Mouse (Mus musculus): ENCODE measurements around the gene Grin2c. TPM values are rescaled to one million over a fixed set of nuclear protein-coding genes. Genes with fewer than 3 reads are reported as not detected.

Gene Grin2c
- total RNA-seq, 4 experiments from 2014 or later = 32.4 to 37.5 (median 36.3) TPM

DNA sequence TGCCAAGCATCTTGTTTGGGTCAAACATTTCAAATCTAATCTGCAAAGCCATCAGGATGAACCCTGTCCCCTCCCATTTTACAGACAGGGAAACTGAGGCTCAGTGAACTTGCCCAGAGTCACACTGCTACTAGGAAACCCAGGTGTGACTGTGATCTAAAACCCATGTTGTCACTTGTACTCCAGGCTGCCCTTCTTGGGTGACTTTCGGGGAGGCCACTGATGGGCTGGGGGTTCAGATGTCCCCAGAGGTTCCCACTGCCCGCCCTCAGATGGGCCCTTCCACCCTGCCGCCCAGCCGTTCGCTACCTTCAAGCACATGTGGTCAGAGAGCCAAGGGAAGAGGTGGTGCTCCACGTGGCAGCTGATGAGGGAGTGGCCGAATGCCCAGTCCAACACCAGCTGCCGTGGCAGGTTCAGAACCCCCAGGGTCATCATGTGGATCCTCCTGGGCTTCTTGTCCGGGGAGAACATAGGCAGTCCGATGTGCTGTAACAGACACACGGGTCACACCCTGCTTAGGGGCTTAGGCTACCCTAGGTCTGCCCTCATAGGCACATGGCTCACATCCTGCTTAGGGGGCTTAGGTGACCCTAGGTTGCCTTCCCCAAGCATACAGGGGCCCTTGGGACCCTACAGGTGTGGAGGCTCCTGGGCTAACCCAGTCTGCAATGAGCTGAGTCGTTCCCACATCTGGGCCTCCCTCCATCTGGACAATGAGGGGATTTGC is 17.0 kb upstream of the Grin2c start:
- DNase-seq (ENCODE audit: low spot score in 2 of 2) = no peak

DNA sequence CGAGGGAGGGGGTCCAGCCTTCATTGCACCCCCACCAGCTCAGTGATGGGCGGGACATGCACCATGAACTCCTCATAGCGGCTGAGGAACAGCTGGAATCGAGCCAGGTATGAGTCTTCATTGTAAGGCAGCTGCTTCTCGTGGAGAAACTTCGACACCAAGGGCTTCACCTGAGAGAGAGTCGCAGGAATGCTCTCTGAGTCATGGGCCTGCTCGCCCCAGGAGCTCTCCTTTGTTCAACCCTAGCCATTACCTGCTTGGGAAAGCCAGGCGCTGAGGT is 16.4 kb upstream of the Grin2c start:
- DNase-seq (ENCODE audit: low spot score in 2 of 2) = no peak

DNA sequence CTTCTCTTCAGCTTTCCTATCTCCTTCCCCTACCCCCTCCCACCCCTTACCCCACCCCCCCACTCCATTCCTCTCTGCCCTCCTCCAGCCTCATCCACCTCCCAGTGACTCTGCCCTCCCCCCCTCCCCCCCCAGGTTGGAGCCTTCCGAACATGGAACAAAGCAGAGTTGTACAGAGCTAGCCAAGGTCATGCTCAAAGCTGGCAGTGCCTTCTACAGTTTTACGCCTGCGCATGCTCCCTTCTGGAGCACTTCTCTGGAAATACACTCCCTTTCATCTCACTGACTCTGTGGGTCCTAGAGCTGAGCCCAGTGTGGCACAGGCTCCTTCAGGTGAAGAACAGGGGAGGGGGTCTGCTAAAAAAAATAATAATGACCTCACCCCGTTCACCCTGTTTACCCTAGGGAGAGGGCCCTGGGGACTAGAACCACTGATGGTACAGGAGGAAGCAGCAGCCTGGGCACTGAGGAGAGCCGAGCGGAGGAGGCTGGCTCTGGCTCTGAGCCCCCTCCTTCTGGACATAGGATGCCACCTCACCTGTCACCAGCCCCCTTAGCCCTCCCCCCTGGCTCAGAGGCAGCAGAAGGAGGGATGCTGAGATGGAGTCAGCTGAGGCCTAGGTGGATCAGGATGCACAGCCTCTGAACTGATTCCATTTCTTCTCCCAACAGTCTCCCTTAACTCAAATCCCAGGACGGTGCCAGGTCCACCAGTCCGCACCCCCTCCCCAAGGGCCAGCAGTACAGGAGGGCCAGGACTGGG is 15.9 kb upstream of the Grin2c start:
- no peak for DNase-seq (ENCODE audit: low spot score in 2 of 2)

DNA sequence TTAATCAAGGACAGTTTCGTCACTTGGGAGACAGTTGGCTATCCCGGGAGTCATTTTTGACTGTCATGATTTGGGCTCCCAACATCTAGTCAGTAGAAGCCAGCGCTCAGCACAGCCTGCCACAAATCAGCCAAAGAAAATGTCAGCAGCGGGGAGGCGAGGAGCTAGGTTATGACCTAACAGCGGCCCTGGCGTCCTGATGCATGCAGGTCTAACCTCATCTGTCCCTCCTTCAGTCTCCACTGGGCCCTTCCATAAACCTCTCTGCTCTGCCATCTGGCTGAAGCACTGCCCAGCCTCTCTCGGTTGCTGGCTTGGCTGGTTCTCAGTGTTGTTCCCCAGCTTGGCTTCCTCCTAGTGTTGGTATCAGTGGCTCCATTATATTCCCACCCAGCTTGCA is 15.3 kb upstream of the Grin2c start:
- DNase-seq (ENCODE audit: low spot score in 2 of 2) = no peak

DNA sequence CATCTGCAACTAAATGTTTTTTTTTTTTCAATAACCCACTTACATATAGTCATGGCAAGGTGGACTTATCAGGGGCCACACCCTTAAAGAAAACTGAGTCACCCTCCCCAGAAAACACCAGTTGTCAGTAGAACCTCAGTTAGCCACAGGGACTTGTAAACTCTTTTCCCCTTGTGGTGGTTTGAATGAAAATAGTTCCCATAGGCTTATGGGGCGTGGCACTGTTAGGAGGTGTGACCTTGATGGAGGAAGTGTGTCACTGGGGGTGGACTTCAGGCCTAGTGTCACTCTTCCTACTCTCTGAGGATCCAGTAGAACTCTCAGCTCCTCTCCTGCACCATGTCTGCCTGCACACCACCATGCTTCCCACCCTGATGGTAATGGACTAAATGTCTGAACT is 12.7 kb upstream of the Grin2c start:
- DNase-seq (ENCODE audit: low spot score in 2 of 2) = no peak

DNA sequence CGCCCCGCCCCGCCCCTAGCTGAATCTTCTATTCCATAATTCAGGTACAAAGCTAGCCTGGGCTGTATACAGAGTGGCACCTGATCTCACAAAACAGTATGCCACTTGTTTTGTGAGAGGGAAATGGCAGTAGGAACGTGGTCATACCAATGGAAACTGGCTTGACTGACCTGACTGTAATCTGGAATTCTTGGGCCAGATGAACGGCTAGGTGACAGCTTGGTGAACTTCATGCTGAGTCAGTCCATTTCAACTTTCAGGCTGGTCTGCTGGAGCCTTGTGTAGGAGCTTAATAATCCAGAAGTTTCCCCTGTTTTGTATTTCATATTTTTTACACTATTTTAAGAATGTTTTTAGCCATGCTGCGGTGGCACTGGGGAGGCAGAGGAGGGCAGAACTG is 11.1 kb upstream of the Grin2c start:
- no peak for DNase-seq (ENCODE audit: low spot score in 2 of 2)

DNA sequence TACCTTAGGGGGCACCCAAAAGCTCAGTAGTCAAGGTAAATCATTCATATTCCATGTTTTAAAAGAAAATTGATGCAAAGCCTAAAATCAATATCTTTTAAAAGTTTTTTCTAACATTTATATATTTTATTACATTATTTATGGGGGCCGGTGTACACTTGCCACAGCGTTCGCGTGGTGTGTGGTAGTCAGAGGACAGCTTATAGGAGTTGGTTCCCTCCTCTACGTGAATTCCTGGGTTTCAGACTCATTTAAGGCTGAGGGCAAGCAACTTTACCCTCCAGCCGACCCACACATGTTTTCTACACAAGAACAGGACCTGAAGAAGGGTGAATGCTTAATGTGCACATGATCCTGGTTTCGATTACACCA is 10.5 kb upstream of the Grin2c start:
- no peak for DNase-seq (ENCODE audit: low spot score in 2 of 2)

DNA sequence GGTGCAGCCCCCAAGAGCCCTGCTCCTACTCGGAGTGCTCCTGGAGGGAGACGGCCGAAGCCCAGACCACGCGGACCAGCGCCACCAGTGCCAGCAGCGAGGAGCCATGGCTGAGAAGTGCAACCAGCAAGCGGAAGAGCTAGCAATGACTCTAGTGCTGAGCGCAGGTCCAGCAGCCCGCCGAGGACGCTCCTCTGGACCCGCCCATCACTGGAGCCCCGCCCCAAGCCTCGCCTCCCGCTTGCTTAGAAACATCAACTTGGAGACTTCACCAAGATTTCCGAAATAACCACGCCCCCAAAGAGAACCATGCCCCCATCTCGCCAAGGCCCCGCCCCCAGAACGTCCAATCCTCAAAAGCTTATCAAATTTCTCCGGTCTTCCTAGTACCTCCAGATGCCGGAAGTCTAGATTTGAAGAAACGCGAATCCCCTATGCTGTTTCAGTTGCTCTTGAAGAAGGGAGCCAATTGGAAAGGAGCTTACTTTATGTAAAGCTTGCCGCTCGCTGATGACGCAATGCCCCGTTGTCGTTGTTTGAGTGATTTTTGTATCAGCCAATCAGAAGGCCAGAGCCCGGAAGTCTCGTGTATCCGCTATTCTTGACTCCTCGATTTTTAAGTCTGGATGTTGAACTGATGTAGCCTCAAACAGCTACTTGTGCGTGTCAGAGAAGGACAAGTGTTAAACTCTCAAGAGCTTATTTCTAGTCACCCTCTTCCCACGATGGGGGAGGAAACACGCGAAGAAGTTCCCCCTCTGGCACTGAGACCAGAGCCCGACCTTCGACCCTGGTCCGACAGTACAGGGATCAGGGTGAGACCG is 9.9 kb upstream of the Grin2c start, which contains the start of gene Fdxr:
Gene Fdxr (minus strand): TSS at position 271 of the 824 bp plus-strand sequence.
- DNase-seq (ENCODE audit: low spot score in 2 of 2) = peak; percentile 90 to 98

DNA sequence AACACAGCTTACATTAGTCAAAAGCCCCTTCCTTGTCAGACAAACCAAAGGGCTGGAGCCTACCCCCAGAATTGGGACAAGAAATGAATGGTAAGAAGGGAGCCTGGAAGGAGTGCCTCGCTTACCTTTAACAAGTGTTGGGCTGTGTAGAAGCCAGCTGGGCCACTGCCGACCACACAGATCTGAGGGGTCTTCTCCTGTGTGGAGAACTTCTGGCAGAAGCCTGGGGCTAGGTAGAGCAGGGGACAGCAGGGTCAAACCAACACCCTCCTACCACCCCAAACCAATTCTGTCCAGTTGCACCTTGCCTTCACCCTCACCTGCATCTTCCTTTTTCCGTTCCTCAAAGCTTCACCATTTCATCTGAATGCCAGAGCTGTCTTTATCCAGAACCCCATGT is 8.9 kb upstream of the Grin2c start:
- no peak for DNase-seq (ENCODE audit: low spot score in 2 of 2)

DNA sequence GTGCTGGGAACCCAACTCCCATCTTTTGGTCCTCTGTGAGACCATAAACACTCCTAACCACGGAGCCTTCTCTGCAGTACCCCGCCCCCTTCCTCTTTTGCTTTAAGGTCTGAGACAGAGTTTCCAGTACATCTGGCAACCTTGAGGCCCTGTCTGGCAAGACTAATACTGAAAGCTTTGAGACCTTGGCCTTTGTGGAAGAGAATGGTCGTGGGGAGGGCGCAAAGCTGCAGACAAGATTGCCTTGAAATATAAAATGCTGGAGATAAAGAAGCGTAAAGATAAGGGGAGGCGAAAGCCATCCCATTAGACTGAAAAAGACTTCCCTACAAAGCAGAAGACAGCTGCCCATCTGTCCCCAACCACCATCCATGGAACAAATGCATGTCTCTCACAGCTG is 8.5 kb upstream of the Grin2c start:
- no peak for DNase-seq (ENCODE audit: low spot score in 2 of 2)

DNA sequence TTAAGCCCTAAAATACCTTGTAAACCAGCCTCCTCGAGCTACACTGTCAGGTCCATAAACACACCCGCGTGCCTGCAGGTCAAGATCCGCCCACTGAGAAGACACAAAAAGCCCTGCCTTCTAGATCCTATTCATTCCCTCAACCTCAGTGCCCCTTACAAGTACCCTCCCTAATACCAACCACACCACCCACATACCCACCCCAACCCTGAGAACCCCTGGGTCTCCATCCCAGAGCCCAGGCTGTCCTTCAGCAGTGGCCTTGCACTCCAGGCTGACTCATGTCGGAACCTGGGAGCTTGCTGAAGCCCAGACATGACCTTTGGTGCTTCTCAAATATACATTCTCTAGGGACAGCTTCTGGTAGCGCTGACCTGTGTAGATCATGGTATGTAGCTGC is 7.7 kb upstream of the Grin2c start:
- DNase-seq (ENCODE audit: low spot score in 2 of 2) = no peak

DNA sequence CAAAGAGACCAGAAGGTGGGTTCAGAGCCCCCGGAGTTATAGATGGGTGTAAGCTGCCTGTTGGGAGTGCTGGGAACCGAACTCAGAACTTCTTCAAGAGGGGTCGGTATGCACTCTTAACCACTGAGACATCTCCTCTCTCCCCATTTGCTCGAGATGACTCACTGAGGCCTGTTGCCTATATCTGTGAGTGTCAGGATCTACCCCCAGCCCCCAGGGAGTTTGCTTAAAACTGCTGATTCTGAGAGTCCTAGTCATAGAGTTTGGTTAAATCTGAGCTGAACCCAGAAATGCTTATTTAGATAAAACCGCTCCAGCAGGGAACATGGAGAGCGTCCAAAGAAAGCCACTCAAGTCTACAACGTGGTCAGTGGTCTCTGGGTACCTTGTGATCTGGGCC is 7.1 kb upstream of the Grin2c start:
- DNase-seq (ENCODE audit: low spot score in 2 of 2) = no peak

DNA sequence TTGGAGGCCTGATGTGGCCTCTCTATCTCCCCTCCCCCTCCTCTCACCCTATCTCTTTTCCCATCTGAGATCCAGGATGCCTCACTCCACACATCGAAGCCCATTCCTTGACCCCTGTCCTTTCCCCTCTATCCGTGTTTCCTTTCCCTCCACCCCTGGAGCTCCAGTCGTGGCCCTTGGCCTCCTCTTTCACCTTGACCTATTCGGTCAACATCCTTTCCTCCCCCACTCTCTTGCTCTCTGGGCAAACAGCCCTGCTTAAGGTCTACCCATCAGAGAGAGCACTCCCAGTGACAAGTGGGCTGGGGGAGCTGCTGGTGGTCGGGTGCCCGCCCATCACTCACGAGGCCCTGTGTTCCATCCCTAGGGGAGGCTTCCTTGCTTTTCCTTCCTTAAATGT is 6.7 kb upstream of the Grin2c start:
- DNase-seq (ENCODE audit: low spot score in 2 of 2) = no peak

DNA sequence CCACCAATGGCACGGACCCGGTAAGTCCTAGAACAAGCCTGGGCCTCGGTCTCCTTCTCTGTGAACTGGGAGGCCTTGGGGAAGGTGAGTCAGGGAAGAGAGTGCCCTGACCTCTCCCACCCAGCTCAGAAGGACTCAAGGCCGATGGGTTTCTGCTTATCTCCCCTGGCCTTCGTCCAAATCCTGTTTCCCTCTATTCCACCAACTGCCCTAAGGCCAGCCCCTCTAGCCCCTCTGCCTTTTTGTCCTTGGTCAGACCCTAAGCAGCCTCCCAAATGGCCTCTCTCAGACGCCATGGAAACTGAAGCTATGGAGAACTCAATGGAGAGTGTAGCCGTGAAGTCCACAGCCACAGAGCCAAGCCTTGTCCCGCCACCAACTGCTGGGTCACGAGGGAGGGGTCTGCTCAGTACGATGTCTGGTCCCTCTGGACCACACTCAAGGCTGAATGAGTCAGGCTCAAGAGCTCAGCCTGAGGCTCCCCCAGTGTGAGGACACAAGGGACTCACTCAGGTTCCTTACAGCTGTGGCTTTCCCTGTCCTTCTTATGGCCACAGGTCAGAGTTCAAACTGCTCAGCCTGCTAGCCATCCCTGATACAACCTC is 6.0 kb upstream of the Grin2c start:
- no peak for DNase-seq (ENCODE audit: low spot score in 2 of 2)

DNA sequence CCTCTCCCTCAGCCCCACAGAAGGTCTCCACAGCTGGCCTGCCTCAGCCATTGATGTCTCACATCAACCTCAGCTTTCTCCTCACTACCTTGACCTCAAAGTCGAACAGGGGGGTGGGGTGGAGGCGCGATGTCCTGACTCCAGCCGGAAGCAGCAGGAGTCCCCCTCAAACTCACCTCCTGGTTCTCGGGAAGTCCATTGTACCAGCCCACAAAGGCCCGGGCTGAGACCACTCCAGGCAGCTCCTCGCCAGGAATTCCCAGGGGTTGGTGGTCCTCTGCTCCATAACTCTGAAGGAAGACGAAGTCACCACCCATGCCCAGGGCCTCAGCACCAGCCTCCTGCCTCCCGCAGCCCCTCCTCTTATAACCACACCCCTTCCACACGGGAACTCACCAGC is 4.4 kb upstream of the Grin2c start:
- DNase-seq (ENCODE audit: low spot score in 2 of 2) = no peak

DNA sequence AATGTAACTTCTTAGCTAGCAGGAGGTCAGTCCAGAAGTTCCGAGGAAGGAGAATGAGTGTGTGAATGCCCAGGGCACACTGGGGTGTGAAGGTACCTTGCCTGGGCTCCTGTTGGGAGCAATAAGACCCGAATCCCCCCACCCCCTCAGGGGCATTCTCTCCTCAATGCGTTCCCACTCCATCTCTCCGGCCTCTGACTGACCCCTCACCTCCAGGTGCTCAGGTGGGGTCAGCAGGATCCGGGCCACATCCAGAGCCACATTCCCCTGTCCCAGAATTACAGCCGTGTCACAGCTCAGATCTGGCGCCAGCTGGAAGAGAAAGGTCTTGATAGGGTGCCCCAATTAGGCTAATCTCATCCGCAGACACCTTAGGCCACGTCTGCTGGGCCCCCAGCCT is 4.0 kb upstream of the Grin2c start:
- no peak for DNase-seq (ENCODE audit: low spot score in 2 of 2)

DNA sequence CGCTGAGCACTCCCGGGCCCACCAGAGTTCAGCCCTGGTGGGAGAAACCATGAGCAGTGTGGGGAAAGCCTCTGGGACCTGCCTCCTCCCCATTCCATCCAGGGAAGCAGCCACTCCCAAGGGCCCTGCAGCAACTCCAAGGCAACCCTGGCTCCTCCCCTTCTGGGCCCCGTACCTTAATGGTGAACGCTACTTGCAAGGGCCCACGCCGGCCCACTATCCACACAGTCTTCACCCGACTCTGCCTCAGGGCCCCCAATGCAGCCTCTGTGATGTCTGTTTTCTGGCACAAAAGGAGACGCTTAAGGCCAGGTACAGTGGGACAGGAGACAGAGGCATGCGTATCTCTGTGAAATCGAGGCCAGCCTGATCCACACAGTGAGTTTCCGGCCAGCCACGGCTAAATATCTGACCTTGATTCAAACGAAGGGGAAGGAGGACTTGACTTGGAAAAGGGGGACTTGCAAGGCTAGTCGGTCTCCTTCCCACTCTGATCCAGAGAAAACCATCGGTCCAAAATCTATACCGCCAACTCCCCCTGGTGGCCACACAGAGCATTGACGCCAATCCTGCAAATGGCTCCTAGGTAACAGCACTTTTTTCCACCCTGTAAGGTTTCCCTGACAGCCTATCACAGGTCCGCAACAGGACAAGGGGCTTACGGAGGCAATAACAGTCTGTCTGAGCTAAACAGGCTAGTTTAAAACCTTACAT is 3.3 kb upstream of the Grin2c start:
- DNase-seq (ENCODE audit: low spot score in 2 of 2) = peak; percentile 60 to 74

DNA sequence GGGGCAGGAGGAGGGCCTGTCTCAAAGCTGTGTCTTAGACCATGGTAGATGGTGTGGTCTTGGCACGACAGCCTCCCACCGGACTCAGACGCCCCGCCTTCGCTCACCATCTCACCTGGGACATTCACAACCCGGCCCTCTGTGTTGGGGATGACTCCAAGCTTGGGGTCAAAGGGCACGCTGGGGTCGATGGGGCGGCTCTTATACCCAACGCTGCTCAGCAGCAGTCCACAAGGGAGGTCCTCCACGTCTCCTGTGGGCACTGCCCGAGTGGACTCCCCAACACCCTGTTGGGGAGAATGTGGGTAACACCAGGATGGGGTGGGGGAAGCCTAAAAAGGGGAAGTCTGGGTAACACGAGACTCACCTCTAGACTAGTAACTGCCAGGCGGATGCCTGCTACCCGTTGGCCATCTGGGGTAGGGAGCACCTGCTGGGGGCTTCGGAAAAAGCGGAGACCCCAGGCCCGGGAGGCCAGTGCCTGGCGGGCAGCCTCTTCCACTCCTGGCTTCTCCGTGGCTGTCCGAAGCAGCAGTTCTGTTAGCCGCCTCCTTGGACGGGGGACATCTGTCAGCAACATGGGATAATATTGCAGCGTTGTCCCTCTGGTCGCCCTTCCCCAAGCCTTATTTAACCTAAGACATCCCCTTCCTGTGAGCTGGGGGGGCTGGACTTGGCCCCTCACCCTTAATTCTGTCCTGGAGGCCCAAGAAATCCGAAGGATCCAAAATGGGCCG is 2.5 kb upstream of the Grin2c start:
- no peak for DNase-seq (ENCODE audit: low spot score in 2 of 2)

DNA sequence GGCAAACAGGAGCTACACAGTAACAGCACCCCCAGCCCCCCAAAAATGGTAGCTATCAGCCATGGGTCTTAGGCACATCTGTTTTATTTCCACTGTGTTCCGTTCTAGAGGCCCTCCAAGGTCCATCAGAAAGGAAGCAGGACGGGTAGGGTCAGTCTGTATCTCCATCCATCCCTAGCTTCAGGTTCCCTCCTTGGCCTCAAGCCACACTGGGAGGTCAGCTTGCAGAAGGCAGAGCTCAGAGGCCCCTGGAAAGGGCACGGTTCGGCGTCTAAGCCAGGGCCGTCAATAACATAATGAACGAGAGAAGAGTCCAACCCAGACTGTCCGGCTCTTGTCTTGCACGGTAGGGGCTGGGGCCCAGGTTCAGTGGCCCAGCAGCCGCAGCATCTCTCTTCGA is 915 bp upstream of the Grin2c start:
- DNase-seq (ENCODE audit: low spot score in 2 of 2) = no peak

DNA sequence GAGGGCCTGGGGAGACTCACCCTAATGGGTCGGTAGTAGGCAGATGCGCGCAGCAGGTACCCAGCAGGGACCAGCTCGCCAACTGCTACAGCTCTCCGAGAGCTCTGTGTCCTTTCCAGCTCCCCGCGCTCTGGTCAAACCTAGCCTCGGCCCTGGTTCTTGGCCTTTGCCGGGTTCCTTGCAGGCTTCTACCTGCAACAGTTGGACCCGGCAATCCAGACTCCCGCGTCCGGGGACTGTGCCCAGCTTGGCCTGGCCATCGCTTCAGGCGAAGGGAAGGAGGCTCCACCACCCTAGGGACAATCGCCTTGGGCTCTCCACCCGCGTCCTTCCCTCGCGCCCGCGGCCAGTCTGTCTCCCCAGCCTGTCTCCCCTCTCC is 654 bp downstream of the Grin2c start:
- no peak for DNase-seq (ENCODE audit: low spot score in 2 of 2)
